Mouse (Mus musculus) retina, postnatal 7 days (tissue): Measurements from ENCODE around the gene Vmn1r88.
"Not testable (repeated sequence)": the region's sequence is repeated elsewhere in the genome, so short reads cannot be mapped to it uniquely, and the experiment has no call there.

Source experiments
- DNase-seq: peaks from one replicate; pipeline ENCODE4 v3.0.0-alpha.2; 2012; ENCODE audit warnings: low read depth, low spot score

Vmn1r88 gene

DNA sequence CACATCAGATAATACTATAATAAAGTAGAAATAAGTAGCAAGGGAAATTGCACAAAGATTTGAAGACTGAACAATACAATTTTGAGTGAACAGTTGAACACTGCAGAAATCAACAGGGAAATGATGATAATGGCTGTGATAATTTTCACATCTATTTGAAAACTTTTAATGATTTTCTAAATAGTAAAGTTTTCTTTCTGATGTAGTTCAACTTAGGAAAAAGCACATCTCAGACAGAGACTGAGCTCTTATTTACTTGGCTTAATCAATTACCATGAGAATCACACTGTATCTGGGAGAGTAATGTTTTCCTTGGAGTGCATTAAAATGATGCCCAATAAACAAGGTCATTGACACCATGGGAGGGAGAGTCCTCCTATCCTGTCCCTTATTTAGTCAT is at the start of gene Vmn1r88:
Vmn1r88 (plus strand) TSS at position 301 of the 400 bp plus-strand sequence.
- DNase-seq = no peak

DNA sequence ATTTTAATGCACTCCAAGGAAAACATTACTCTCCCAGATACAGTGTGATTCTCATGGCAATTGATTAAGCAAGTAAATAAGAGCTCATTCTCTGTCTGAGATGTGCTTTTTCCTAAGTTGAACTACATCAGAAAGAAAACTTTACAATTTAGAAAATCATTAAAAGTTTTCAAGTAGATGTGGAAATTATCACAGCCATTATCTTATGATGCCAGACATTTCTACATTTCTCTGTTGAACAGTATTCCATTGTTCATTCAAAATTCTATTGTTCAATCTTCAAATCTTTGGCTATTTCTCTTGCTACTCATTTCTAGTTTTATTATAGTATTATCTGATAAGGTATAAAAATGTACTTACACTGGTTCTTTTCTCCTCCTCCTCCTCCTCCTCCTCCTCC is 39.6 kb upstream of the Vmn1r88 start, which contains the start of gene Vmn1r86:
Vmn1r86 (minus strand) TSS at position 101 of the 400 bp plus-strand sequence.
- no peak for DNase-seq

DNA sequence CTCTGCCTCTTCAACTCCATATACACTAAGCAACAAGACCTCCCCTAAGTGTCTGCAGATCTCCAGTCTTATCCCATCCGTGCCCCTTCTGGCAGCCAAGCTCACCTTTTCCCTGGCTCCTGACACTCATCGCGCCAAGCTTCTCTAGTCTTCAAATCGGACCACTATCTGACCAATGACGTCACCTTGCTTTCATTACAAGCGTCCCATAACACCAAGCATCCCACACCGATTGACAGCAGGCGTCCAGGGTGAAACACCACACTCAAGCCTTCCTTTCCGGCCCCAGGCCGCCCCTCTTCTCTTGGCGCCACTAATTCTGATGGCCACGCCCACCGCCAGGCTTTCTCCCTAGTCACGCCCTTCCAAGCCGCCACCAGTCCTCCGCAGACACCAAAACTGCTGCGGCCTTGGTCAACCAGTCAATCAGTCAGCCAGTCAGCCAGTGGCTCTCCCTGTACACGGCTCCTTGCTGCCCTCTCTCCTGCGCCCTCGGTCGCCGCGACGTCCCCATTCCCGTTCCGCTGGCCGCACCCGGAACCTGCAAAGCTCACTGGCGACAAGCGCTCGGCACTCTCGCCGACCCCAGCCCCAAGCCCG is 35.7 kb upstream of the Vmn1r88 start:
- DNase-seq = not testable (repeated sequence)

DNA sequence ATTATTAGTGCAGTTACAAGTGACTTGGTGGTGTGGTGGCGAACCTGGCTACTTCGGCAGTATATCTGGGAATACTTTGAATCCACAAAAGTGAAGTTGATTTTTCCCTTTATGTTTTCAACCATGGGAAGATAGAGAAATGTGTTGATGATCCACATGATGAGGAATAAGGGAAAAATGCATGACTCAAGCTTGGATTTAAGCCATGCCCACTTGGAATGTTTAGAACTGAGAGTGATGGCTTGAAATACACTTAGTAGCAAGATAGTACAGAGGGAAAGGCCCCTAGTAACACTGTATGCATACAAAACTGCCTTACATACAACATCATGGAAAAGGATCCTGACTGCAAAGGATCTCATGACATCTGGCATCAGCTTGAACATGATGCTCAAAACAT is 27.5 kb upstream of the Vmn1r88 start:
- no peak for DNase-seq

DNA sequence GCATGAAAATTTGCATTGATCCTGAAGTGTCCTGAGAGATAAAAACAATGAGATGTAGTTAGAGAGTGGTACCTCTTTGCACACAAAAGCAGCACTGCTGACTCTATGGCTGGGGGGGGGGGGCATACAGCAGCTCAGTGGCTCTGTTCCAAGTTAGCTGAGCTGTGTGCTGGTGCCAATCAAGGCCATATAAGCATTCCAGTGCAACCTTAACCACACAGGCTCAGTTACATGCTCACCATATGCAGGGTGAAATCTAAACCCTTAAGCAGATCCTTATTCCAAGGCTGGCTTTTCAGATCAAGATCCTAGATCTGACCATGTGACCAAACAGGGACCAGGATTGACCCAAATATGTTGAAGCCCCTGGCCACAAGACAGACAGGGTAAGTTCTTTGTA is 22.0 kb upstream of the Vmn1r88 start:
- DNase-seq = no peak

DNA sequence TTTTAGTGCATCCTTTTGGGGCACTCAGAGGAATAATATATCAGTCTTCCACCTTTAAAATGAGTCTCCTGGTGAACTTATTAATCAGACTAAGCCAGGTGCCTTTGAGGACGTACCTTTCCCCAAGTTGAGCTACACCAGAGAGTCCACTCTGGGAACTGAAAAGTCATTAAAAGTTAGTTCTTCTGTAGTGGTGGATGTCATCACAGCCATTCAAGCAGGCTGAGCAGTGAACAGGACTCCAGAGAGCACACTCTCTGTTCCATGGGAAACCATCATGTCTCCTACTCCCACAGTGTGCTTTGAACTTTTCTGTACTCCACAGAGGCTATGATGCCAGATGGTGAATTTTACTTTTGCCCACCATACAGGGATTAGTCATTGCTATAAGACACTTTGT is 19.3 kb upstream of the Vmn1r88 start, which contains the start of gene Vmn1r87:
Vmn1r87 (minus strand) TSS at position 101 of the 400 bp plus-strand sequence.
- DNase-seq = no peak

DNA sequence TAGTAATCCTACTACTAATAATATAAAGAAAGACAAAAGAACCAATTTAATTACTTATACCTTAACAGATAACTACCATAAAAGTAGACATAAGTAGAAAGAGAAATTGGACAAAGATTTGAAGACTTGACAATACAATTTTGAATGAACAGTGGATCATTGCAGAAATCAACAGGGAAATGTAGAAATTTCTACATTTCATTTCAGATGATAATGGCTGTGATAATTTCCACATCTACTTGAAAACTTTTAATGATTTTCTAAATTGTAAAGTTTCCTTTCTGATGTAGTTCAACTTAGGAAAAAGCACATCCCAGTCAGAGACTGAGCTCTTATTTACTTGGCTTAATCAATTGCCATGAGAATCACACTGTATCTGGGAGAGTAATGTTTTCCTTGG is 53.4 kb downstream of the Vmn1r88 start, which contains the start of gene Vmn1r89:
Vmn1r89 (plus strand) TSS at position 301 of the 400 bp plus-strand sequence.
- DNase-seq = no peak
